Mouse (Mus musculus) layer of hippocampus, adult 11-12 months (tissue): ENCODE measurements at regions not wholly inside any gene's neighbourhood (a gene's known extent, or its start where the extent isn't known, plus 50 kb on each side); places are given as distances from the start of the nearest gene placed in this dataset.
"Not testable (repeated sequence)": the region's sequence is repeated elsewhere in the genome, so short reads cannot be mapped to it uniquely, and the experiment has no call there.

ENCODE experiments used
- DNase-seq: peaks from one replicate; pipeline ENCODE4 v3.0.0; 2022; ENCODE audit warnings: low spot score

- peak; percentile 5 for DNase-seq
Measured at GRCm38 (mm10) chr12:64137997-64138396, 336.5 kb downstream of the Fscb start.

GRCm38 (mm10) chr12:64116438-64116837, 358.1 kb downstream of the Fscb start:
- no peak for DNase-seq

GRCm38 (mm10) chr12:64114476-64114875, 360.0 kb downstream of the Fscb start:
- no peak for DNase-seq

- peak; percentile 22 for DNase-seq
Measured at GRCm38 (mm10) chr12:64104214-64104613, 370.3 kb downstream of the Fscb start.

GRCm38 (mm10) chr12:64076789-64077188, 397.7 kb downstream of the Fscb start:
- no peak for DNase-seq

GRCm38 (mm10) chr12:64045528-64045927, 429.0 kb downstream of the Fscb start:
- peak; percentile 7 for DNase-seq

GRCm38 (mm10) chr12:64008631-64009030, 465.9 kb downstream of the Fscb start:
- not testable (repeated sequence) for DNase-seq
